ENCODE assay signal across 8 mouse cellular contexts in the genomic region with DNA sequence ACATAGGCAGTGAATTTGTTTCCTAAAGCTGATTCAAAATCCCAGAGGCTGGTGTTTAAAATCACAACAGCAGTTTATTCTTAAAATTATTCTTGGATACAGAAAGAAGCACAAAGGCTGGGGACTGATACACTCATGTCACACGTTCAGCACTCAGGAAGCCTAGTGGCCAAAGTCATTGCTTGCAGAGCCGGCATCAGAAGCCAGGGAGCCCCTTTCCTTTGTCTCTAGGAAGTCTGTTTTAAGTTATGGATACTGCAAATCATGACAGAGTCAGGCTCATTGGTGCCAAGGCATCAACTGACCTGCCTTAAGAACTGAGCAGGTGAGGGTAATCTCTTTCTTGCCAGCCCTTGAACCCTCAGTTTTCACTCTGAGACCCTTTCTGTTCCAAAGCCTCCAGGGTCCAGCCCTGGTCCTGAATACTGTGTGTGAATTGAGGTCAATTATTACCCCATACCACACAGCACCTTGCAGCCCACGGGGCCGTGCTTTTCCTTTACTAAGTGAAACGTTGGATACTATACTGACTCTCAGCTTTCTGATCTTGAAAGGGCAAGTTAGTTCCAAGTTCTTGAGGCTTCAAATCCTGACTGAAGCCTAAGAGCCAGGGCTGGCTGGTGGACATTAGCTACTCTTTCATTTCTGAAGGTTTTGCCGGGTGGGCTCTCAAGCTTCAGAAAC. TPM values are rescaled to one million over a fixed set of nuclear protein-coding genes. Genes with fewer than 3 reads are reported as not detected.
DNase-seq lines count a peak whose midpoint lies in the region; ATAC-seq lines count a peak whose summit lies in the region.
"Had no signal": no experiment of that assay in that cellular context is flagged by ENCODE, and none has a peak within 500 bp of the region (broad histone marks: within the 10 kb centered on the region; RNA-seq: fewer than 3 reads in every experiment).

No protein-coding gene starts in this region.

- WGBS in heart, embryonic 14.5 days, result 46% methylated on average over 6 of the region's 6 CpGs
- 62% methylated on average over 6 of the region's 6 CpGs for WGBS in lung, embryonic 16.5 days
- 37% methylated on average over 6 of the region's 6 CpGs for WGBS in heart, embryonic 15.5 days
- 68% methylated on average over 6 of the region's 6 CpGs for WGBS in stomach, embryonic 14.5 days

- no peak for DNase-seq in heart, adult 11 months
- no peak for DNase-seq in lung, postnatal 4 days
- DNase-seq in urinary bladder, adult 18-20 months (ENCODE audit: low spot score in 2 of 2), result no peak

- no peaks in the 10 kb centered on the region for H3K27me3 ChIP-seq in heart, embryonic 14.5 days (ENCODE audit: control insufficient read depth, insufficient read depth, low read length)
- H3K27me3 ChIP-seq in lung, embryonic 16.5 days (ENCODE audit: control insufficient read depth, insufficient read depth, low read depth, low read length), result no peaks in the 10 kb centered on the region
- H3K27me3 ChIP-seq in heart, embryonic 15.5 days, result no peaks in the 10 kb centered on the region
- H3K27me3 ChIP-seq in stomach, embryonic 14.5 days (ENCODE audit: control insufficient read depth, insufficient read depth, low read length), result no peaks in the 10 kb centered on the region

- H3K27ac ChIP-seq in heart, embryonic 14.5 days (replicated peaks in 1 of 2; ENCODE audit: control insufficient read depth in 1 of 2, insufficient read depth in 1 of 2, low read depth in 2 of 2, low read length in 2 of 2), result peak overlapping the region; percentile 78 to 96
- no peak overlapping the region for H3K27ac ChIP-seq in lung, embryonic 16.5 days (ENCODE audit: low read length)
- peak overlapping the region; percentile 94 for H3K27ac ChIP-seq in heart, embryonic 15.5 days
- H3K27ac ChIP-seq in stomach, embryonic 14.5 days (ENCODE audit: low read length), result peak overlapping the region; percentile 21; the same call in 1 of the 2 replicates

- no peaks in the 10 kb centered on the region for H3K9me3 ChIP-seq in heart, embryonic 14.5 days (ENCODE audit: control insufficient read depth, low read length)
- no peaks in the 10 kb centered on the region for H3K9me3 ChIP-seq in lung, embryonic 16.5 days (ENCODE audit: control insufficient read depth, low read length)
- H3K9me3 ChIP-seq in heart, embryonic 15.5 days (replicated peaks), result no peaks in the 10 kb centered on the region
- no peaks in the 10 kb centered on the region for H3K9me3 ChIP-seq in stomach, embryonic 14.5 days (ENCODE audit: control insufficient read depth, low read depth, low read length)
- H3K9me3 ChIP-seq: G1E had no signal

- no peak overlapping the region for H3K4me3 ChIP-seq in heart, embryonic 14.5 days (ENCODE audit: control insufficient read depth in 1 of 2, insufficient read depth in 1 of 2, low read depth in 1 of 2, low read length in 2 of 2)
- no peak overlapping the region for H3K4me3 ChIP-seq in lung, embryonic 16.5 days (ENCODE audit: low read length)
- H3K4me3 ChIP-seq in heart, embryonic 15.5 days, result no peak overlapping the region; the same call in 1 of the 2 replicates
- no peak overlapping the region for H3K4me3 ChIP-seq in stomach, embryonic 14.5 days (ENCODE audit: low read depth, low read length)

- peak overlapping the region; percentile 35 for H3K9ac ChIP-seq in heart, embryonic 14.5 days (ENCODE audit: low read length)
- 0 out of 2 replicates have a peak overlapping the region, but pooled peaks have one; percentile 25 for H3K9ac ChIP-seq in lung, embryonic 16.5 days (ENCODE audit: low read length)
- peak overlapping the region; percentile 28 for H3K9ac ChIP-seq in heart, embryonic 15.5 days
- H3K9ac ChIP-seq in stomach, embryonic 14.5 days (replicated peaks; ENCODE audit: low read depth, low read length), result no peak overlapping the region

- peak overlapping the region; percentile 35 for H3K4me2 ChIP-seq in heart, embryonic 14.5 days (ENCODE audit: low read length)
- peak overlapping the region; percentile 24 for H3K4me2 ChIP-seq in lung, embryonic 16.5 days (ENCODE audit: low read depth, low read length)
- peak overlapping the region; percentile 45 for H3K4me2 ChIP-seq in heart, embryonic 15.5 days
- no peak overlapping the region for H3K4me2 ChIP-seq in stomach, embryonic 14.5 days (replicated peaks; ENCODE audit: low read depth, low read length)

- no peak for ATAC-seq in heart, embryonic 14.5 days (ENCODE audit: insufficient number of reproducible peaks, insufficient read depth, low FRiP score, low read depth)
- no peak for ATAC-seq in lung, embryonic 16.5 days (ENCODE audit: low read depth)
- no peak for ATAC-seq in heart, embryonic 15.5 days (replicated peaks; ENCODE audit: insufficient number of reproducible peaks, insufficient read depth, low FRiP score, low read depth)
- ATAC-seq in stomach, embryonic 14.5 days (ENCODE audit: insufficient number of reproducible peaks, insufficient read depth, low FRiP score, low read depth), result no peak

- no peaks in the 10 kb centered on the region for H3K36me3 ChIP-seq in heart, embryonic 14.5 days (ENCODE audit: control insufficient read depth, insufficient read depth, low read length)
- no peaks in the 10 kb centered on the region for H3K36me3 ChIP-seq in lung, embryonic 16.5 days (ENCODE audit: control insufficient read depth, insufficient read depth, low read length)
- H3K36me3 ChIP-seq in heart, embryonic 15.5 days, result no peaks in the 10 kb centered on the region
- H3K36me3 ChIP-seq in stomach, embryonic 14.5 days (ENCODE audit: control insufficient read depth, insufficient read depth, low read length), result no peaks in the 10 kb centered on the region
- H3K36me3 ChIP-seq: G1E had no signal

- peaks cover 30 to 42% of the 10 kb centered on the region in 2 experiments for H3K4me1 ChIP-seq in heart, embryonic 14.5 days (ENCODE audit: control insufficient read depth in 2 of 2, insufficient read depth in 2 of 2, low read length in 2 of 2)
- H3K4me1 ChIP-seq in lung, embryonic 16.5 days (replicated peaks; ENCODE audit: control insufficient read depth, insufficient read depth, low read length), result peaks cover 20% of the 10 kb centered on the region
- peaks cover 47% of the 10 kb centered on the region for H3K4me1 ChIP-seq in heart, embryonic 15.5 days (replicated peaks)
- 0 out of 2 replicates have a peak, but pooled peaks cover 2% of the 10 kb centered on the region for H3K4me1 ChIP-seq in stomach, embryonic 14.5 days (ENCODE audit: control insufficient read depth, insufficient read depth, low read length)

RNA-seq across cellular contexts. Expression of gene Slc16a1, which starts 41.9 kb away (rescaled TPM):
- 82.5 and 89.5 TPM in 2 replicates for polyA plus RNA-seq in heart, embryonic 14.5 days (2014; fragmentation: Nextera tagmentation; extraction: Ambion mirVana)
- polyA plus RNA-seq in lung, embryonic 16.5 days (2015; fragmentation: Nextera tagmentation; extraction: Ambion mirVana), result 28.0 and 28.1 TPM in 2 replicates
- polyA plus RNA-seq in heart, embryonic 15.5 days (2015; fragmentation: Nextera tagmentation; extraction: Ambion mirVana), result 70.7 and 70.8 TPM in 2 replicates
- 23.8 and 26.1 TPM in 2 replicates for polyA plus RNA-seq in stomach, embryonic 14.5 days (2014; fragmentation: Nextera tagmentation; extraction: Ambion mirVana)
